Mouse (Mus musculus): ENCODE data around the gene Ggt1.
"Not testable (repeated sequence)": the region's sequence is repeated elsewhere in the genome, so short reads cannot be mapped to it uniquely, and the experiment has no call there.

Ggt1 gene

DNA sequence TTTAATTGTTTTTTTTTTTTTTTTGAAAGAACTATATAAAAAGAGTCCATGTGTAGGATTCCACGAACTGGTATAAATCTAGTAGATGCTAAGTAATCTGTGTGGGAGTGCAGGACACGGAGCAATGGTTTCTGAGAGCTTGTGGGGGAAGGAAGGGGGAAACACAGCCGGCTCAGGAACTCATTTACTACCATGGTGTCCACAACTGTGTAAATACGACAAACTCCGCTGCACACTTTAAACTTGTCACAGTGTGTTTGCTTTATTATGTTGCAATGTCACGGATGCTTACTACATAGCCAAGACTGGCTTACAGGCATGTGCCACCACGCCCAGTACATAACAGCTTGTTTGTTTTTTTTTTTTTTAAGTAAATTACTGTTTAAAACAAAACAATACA, 11.5 kb upstream of the Ggt1 start:
- DNase-seq (ENCODE audit: low spot score in 2 of 2) = no peak

DNA sequence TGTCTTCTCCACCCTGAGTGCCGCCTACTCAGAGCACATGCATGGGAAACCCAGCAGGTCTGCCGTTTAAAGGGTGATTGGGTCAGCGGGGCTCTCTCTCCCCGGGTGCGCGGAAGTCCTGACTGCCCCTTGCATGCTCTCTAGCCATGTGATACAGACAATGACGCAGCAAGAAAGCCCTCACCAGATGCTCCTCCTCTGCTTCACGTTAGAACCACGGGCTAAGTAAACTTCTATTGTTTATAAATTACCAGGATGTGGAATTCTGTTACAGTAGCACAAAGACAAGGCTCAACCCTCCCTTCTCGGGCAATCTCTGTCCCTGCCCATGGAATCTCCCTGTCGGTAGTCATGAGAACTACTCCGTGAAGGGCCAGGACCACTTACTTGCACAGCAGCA, 10.2 kb upstream of the Ggt1 start:
- no peak for DNase-seq (ENCODE audit: low spot score in 2 of 2)

DNA sequence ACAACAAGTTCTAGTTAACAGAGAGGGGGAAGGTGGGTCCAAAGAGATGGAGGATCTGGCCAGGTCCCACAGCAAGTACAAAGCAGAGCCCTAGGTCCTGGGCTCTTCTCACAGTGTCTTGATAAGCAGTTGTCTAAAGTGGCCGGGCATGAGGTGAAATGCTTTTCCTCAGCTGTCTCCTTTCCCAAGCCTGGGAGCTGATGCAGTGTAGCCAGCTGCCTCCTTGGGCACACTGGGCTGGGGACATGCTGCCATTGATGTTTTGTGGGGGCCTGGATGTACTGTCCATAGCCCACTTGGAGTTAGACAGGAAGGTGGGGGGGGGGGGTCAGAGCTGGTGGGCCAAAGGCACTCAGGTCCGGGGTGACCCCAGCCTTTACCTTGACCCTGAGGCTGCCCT, 9.3 kb upstream of the Ggt1 start:
- no peak for DNase-seq (ENCODE audit: low spot score in 2 of 2)

DNA sequence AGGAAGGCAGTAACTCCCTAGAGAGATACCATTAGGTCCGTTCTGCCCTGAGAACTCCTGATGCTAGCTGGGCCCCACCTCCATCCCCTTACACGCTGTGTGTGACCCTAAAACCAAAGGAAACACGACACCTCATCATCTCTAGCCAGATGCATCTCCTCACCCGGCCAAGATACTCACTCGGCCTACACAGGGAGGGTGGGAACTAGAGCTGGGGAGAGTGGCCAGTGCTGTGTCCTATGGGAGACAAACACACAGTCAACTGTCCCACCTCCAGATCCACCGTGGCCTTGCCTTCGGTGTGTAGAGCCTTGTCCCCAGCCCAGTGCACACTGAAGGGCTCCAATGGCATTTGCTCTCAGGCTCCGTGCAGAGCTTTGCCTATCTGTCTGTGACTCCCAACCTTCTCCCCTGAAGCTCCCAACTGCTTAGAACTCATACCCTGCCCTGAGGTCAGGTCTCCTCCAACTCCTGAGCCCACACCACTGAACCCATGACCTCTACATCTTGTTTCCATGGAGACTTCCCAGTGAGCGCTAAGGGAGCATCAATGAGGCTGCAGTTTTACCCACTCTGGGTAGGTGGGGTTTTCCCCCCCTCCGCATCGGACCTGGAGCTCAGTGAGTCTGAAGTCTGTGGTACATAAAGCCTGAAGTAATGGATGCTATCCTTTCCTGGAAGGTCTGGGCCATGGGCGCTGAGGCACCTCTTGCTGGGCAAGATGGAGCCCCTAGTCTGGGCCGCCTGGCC, 8.5 kb upstream of the Ggt1 start:
- no peak for DNase-seq (ENCODE audit: low spot score in 2 of 2)

DNA sequence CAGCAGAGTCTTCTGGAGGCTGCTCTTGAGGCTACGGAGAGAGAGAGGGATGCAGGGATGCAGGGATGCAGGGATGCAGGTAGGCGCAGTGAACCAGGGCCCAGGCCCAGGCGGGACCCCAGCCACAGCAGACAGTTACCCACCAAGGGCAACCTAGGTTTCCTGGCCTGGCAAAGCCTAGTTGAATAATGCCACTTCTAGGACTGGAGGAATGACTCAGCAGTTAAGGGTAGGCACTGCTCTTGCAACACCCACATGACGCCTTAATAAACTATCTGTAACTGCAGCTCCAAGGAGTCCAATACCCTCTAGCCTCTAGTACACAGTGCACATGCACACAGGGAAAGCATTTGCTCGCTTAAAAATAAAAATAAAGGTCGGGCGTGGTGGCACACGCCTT, 7.3 kb upstream of the Ggt1 start:
- DNase-seq (ENCODE audit: low spot score in 2 of 2) = no peak

DNA sequence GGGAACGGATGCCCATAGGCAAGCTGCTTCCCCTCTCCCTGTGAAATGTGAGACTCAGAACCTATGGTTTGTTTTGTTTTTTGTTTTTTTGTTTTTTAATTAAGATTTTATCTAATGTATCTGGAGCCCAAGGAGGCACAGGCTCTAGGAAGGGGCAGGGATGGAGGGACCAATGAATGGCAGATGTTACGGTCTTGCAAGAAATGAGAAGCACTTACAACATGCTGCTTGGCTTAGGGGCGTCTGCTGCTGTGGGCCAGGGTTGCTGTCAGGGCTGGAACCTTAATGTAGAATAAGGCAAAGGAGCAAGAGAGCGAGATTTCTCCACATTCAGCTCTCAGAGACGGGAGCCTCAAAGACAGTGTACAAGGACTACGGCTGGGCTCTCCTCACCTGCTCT, 5.8 kb upstream of the Ggt1 start:
- no peak for DNase-seq (ENCODE audit: low spot score in 2 of 2)

DNA sequence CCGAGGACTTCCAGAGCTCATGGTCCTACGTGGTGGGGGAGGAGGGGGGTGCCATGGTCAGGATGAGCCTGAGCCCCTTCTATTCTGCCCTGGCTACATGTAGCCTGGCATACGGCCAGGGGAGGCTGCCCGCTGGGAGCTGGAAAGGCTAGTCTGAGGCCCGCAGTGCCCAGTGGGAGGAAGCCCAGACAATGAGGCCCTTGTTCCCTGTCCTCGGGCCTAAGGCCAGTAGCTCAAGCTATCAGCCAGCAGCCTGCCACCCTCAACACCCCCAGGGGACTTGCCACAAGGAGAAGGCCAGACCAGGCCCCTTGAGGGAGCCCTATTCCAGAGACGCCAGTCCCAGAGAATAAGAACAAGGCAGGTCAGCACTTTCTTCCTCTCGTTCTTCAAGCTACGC, 5.4 kb upstream of the Ggt1 start:
- DNase-seq (ENCODE audit: low spot score in 2 of 2) = peak; percentile 57 to 71

DNA sequence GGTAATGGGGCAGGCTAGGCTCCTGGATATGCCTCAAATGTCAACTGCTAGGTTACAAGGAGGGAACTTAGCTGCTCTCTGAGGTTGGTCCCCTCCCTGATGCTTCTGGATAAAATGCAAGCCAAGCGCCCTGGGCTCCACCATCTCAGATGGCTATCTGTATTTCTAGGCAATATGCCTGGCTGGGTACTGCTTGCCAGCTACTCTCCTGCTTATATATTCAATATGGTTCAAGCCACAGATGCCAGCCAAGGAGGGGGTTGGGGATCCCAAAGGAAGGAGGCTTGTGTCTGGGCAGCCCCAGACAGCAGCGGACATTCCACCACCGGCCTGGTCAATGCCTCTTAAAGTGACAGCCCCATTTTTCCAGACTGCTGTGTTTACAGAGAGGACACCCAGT, 2.9 kb upstream of the Ggt1 start:
- DNase-seq (ENCODE audit: low spot score in 2 of 2) = peak; percentile 36 to 52

DNA sequence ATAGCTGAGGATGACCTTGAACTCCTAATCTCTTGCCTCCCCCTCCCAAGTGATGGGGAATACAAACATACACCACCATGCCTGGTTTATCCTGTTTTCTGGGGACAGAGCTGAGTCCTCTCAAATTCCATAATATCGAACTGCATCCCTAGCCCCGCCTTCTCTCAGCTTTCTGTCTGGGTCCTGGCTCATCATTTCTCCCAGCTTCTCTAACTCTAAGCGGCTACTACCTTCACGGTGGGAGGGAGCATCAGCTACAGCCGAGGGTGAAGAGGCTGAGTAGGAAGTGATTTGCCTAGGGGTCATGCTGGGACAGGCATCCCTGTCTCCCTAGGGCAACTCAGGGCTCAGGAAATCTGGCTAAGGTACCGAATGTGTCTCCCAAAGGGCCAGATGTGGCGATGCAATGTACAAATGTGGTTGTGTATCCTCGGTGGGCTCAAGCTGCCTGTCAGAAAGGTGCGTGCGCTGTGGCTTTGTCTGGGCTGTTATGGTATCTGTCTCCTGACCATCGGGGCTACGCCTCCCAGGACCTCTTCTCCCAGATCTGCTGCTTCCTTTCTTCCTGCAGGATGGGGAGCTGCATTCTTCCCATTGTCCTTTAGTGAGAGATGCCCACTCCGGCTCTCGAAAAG, 2.2 kb upstream of the Ggt1 start:
- DNase-seq (ENCODE audit: low spot score in 2 of 2) = peak in 1 of 2 experiments; percentile 17

DNA sequence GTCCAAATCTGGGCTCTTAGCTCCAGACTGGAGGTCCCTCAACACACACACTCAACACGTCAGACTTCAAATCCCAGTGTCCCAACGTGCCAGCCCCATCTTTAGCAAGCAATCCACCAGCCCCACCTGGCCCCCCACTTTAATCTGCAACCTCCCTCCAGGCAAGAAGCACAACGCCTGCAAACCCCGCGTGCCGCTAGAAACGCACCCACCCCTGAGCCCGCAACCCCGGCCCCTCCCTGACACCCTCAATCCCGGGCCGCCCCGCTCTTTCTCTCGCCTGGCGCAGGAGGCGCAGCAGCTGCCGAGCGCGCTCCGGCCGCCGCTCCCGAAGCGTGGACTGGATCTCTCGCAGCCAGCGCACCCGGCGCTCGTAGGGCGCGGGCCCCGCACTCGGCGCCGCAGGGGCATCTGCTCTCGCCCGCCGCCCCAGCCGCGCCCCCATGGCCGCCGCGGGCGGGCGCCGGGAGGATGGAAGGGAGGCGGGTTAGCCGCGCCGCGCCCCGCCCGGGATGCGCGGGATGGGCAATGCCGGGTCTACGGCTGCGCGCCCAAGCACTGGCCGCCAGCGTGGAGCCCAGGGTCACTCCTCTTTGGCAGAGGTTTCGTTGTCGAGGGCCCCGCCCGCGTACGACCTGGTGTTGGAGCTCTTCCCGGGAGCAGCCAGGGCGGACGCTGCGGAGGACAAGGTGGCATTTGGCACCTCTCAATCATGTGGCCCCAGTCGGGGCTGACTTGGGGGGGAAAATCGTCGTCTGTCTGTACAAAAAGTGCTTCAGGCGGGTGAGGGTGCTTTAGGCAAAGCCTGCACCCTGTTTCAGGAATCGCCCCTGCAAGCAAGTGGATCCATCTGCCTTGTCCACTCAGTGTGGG, 1.5 kb upstream of the Ggt1 start, which contains the start of gene Lrrc75b:
Gene Lrrc75b, minus strand, starts transcription at position 655 of the 873 bp plus-strand sequence.
- DNase-seq (ENCODE audit: low spot score in 2 of 2) = peak; percentile 34 to 37

DNA sequence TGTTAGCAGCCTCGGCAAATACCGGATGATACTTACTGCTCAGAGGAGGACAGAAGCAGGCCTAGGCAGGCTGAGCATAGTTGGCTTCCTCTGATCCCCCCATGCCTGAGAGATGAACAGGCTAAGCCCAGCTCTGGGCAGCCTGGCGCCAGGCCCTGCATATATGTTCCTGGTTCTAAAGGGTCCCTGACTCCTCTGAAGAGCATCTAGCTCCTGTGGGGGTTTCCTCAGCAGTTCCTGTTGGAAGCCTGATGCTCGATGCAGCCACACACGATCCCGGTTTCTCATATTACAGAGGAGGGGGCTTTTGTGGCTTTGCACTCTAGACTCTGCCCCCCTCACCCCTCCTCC, 880 bp upstream of the Ggt1 start:
- DNase-seq (ENCODE audit: low spot score in 2 of 2) = no peak

DNA sequence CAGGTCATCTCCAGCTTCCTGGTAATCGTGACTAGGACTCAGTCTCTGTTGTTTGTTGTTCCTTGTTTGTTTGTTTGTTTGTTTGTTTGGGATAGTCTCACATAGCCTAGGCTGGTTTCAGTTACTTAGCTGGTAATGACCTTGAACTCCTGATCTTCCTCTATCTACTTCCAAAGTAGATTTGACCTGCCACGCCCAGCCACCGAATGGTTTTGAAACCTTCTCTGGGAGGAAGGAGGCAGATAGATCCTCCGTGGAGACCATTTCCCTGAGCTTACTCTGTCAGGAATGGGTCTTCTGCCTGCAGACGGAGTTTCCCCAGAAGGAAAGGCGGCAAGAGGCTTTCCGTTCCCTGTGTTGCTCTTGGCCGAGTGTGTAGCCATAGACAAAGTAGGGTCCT, 1.2 kb downstream of the Ggt1 start:
- no peak for DNase-seq (ENCODE audit: low spot score in 2 of 2)

DNA sequence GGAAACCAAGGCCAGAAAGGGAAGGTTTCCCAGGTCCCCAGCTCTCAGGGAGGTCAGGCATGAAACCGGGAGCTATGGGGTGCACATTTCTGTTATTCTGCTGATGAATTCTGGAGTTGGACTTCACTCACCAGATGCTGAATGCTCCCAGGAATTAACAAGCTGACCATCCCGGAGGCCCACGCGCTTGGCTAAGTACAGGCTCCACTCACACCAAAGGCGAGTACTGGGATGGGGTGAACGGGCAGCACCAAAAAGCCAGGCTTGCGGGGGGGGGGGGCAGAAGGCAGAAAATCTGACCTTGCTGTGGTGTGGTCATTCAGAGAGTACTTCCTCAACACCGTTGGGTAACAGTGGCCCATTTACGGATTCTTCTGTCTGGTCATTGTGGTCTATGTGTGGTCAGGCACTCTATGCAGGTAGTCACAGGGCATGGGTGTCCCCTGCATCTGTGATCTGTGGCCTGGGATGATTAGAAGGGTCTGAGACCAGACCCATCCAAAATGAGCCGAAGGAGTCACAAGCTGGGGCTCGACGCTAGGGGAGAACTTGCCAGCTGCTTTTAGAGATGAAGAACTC, 3.4 kb downstream of the Ggt1 start:
- DNase-seq (ENCODE audit: low spot score in 2 of 2) = no peak

DNA sequence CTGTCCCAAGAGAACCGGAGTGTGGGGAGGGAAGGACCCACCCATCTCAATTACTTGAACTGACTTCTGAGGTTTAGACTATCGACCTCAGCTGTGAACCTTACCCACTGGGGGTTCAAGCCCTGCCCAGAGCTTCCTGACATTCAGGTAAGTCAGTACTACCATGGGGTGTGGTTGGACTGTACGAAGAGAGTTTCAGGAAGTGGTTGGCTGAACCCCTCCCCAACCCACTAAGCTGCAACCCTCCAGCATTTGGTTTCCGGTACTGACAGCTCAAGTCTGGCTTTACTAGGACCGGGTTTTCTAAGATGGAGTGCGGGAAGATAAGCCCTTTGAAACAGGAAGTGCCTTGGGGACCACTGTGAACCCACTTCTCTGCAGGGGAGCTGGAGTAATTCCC, 4.0 kb downstream of the Ggt1 start:
- DNase-seq (ENCODE audit: low spot score in 2 of 2) = no peak

DNA sequence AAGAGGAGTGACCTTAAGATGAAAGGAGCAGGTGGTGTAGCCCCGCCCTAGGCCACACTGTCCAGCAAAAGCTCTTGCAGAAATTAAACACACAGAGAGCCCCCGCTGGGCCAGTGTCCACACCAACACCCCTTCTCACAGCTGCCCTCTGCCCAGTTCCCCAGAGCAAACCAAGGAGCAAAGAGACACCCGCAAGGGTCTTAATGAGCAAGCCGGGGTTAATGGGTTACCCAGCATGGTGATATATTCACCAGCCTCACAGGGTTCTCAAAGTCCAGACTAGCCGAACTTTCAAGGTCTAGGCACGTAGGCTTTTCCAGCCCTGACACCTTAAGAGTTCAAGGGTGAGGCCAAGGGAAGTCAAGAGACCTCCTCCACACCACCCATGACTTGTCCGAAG, 4.5 kb downstream of the Ggt1 start:
- DNase-seq (ENCODE audit: low spot score in 2 of 2) = no peak

DNA sequence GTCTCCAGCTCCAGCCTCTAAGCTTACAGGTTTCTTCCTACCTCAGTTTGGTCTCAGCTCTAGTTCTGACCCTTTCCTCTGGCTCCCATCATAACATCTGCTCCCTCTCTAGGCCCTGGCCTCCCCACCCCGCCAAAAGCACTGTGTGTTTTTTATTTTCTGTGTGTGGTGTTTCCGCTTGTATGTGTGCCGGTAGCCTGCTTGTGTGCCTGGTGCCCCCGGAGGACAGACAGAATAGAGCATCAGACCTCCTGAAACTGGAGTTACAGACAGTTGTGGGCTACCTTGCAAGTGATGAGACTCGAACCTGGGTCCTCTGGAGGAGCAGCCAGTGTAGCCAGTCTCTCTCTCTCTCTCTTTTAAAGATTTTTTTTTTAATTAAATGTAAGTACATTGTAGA, 4.9 kb downstream of the Ggt1 start:
- no peak for DNase-seq (ENCODE audit: low spot score in 2 of 2)

DNA sequence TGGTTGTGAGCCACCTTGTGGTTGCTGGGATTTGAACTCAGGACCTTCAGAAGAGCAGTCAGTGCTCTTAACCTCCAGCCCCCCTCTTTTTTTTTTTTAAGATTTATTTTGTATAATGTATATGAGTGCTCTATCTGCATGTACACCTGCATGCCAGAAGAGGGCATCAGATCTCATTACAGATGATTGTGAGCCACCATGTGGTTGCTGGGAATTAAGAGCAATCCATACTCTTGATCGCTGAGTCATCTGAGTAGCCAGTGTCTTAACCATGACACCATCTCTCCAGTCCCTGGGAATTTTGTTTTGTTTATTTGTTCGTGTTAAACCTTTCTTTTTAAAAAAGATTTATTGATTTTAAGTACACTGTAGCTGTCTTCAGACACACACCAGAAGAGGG, 5.4 kb downstream of the Ggt1 start:
- DNase-seq (ENCODE audit: low spot score in 2 of 2) = not testable (repeated sequence)

DNA sequence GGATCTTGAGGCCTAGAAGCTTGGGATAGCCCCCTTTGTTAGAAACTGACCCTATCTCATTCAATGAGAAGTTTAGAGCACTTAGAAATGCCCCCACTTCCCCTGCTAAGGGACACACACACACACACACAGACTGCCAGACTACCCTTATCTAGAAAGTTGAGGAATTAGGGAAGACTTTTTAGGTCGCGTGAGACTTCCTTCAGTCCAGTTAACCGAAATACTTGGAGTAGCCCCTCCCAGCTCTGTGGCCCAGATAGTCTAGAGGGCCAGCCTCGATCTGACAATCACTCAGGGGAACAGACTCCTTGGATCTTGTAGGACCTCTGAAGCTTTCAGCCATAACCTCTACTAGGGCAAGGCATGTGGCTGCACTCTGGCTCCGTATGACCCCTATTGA, 6.6 kb downstream of the Ggt1 start:
- no peak for DNase-seq (ENCODE audit: low spot score in 2 of 2)

DNA sequence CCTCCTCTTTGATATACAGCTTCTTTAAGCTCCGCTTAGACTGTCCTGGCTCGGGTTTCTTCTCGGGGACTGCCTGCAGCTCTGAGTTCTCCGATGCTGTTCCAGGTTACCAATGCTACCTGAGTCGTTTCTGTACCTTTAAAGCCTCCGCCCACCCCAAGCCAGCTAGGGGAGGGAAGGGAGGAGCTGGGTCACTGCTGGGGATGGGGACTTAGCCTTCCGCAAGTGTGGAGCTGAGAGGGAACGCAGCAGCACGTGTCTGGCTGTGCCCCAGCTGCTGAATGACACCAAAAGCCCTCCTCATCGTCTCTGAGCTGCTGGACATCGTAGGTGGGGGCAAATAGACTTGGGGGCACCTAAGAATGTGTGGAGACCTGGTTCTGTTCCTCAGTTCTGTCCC, 7.0 kb downstream of the Ggt1 start:
- no peak for DNase-seq (ENCODE audit: low spot score in 2 of 2)

DNA sequence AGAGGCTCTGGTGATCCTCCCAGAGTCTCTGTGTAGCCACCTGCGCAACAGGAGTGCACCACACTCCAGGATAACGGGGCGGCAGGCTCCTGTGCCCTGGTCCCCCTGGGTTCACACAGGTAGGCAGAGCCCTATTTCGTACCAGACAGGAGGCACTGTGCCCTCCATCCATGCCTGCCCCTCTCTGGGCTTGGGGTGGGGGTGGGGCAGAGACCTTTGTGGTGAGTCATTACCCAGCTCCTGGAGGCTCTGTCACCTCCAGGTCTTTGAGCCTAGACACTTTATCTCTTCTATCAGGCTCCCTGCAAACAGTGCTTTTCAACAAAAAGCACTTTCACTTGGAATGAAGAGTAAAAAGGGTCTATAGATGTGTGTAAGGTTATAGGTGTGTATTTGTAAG, 7.4 kb downstream of the Ggt1 start:
- no peak for DNase-seq (ENCODE audit: low spot score in 2 of 2)

DNA sequence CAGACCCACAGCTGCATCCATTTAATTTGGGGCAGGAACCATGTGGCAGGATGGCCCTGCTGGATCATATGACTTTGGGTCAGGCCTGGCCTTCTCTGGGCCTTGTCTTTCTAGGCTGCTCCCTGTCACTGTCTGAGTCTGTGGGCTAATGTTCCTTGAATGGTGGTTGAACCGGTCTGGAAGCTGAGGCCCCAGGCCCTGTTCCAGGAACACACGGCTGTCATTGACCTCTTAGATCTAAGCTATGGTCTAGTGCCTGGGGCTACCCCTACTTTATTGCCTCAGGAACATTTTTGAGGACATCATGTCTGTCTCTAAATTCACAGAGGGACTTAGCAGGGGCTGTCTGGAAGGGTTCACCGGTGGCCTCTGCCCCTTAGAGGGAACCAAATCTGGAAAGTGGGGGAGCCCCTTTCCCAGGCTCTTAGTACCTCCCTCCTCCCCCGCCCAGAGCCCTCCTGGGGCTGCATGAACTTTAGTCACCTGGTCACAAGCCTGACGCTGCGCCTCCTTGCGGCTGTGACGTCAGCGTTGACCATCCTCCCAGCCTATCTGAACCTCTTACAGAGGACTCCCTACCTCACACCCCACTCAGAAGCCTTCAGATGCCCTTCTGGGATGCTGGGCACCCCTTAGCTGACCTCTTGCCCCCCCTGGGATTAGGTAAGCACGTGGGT, 9.7 kb downstream of the Ggt1 start:
- no peak for DNase-seq (ENCODE audit: low spot score in 2 of 2)

DNA sequence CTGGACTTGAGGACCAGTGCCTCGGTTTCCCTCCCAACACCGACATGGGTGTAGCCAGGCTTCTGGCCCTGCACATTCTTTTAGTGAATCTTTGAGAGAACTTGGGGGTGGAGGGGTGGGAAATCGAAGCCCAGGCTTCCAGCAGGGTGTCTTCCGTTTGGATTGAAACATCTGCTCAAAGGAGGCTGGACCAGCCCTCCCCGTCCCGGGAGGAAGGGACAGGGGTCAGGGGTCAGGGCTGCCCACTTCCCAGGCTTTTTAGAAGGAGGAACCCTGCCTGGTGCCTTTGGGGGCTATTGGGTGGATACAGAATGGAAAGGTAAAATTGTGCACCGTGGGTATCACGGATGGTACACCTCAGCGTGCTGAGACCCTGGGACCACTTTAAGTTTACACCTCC, 10.5 kb downstream of the Ggt1 start:
- DNase-seq (ENCODE audit: low spot score in 2 of 2) = no peak
